Mouse (Mus musculus): ENCODE measurements around the gene Brca1. TPM values are rescaled to one million over a fixed set of nuclear protein-coding genes. Genes with fewer than 3 reads are reported as not detected.

Gene Brca1
- polyA plus RNA-seq, 1 experiment from 2014 or later, result 8.1 TPM

DNA sequence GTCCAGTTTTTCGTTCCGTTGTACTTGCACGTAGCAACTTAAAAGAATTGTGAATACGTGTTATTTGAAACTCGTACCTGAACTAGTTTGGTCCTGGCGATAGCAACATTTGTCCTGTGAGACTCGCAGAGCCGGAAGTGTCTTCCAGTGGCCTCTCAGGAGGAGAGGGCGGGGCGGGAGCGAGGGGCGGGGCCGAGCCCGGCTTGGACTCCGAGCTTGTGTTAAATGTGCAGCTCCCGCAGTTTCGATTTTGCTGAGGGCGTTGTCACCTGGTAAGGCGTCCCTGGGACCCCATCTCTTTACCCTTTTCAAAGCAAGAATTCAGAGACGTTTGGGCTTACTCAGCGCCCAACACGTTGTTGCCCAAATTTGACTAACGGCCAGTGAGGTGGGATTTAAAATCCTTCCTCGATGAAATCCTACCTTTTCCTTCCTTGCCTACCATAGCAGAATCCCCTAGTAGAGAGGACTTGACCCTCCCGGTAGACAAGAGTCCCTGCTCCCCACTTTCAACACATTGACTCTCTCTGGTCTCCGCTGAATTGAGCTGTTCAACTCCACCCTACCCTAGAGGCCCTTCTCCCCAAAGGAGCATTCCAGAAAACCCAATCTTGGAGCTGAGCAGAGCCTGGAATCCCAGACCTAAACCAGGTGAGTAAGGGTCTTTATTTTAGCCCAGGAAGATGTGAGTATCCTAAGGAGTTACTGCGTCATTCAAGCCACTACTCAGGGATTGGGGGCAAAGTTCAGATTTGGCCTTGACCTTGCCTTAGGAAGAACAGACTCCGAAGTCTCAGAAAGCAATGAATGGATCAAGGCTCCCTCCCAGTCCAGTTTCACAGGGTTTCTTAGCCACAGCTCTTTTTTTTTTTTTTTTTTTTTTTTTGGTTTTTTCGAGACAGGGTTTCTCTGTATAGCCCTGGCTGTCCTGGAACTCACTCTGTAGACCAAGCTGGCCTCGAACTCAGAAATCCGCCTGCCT lies 30.6 kb upstream of the Brca1 start, which contains the start of gene Tmem106a:
Gene Tmem106a (plus strand): TSS at position 189 of the 982 bp plus-strand sequence.
- Histone ChIP-seq H3K4me3 (ENCODE audit: low read depth, low read length) (peak within 1 kb of the TSS; percentile 25), H3K4me2 (ENCODE audit: low read length) (peak within 1 kb of the TSS; percentile 50), H3K9me3 (replicated peaks; ENCODE audit: control insufficient read depth, low read length) (no peaks in the 10 kb centered on the region), H3K27me3 (replicated peaks; ENCODE audit: control insufficient read depth, insufficient read depth, low read length) (no peaks in the 10 kb centered on the region), H3K36me3 (ENCODE audit: control insufficient read depth, insufficient read depth, low read length) (peaks cover 38% of the 10 kb centered on the region), H3K9ac (ENCODE audit: low read length) (peak within 1 kb of the TSS; percentile 45), H3K27ac (ENCODE audit: low read depth, low read length) (no peak within 1 kb of the TSS), H3K4me1 (ENCODE audit: control insufficient read depth, insufficient read depth, low read length) (no peaks in the 10 kb centered on the region)
- DNase-seq (ENCODE audit: low spot score) (peak; percentile 53), ATAC-seq (no peak)
- 19% methylated on average over 29 of the region's 31 CpGs for WGBS

DNA sequence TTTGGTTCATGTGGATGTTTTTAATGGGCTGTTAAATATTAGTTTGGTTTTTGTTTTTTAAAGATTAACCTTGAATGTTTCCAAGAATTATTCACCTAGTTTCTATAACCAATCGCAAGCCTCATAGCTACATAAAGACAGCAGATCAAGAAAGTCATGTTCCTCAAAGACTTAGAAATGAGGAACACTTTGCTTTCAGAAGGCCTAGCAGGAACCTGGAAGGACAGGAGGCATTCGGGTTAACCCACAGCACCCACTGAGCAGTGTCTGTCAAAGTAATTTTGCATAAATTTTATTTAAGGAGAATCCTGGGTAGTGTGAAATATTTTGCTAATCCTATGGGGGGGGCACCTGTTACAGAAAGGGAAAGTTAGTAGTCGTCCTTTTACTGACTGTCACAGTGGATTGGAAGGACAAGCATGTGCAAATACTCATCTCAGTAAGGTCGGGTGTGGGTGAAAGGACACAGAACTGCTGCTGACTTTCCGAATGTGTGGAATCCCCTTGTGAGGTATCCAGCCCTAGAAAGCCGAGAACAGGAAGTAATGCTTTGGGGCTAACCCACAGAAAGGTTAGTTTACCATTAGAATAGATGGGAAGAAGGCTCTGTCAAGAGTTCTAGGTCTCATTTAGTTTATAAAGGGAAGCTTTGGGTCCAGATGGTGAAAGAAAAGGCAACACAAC lies 29.5 kb upstream of the Brca1 start:
- Histone ChIP-seq H3K9me3 (replicated peaks; ENCODE audit: control insufficient read depth, low read length) (no peaks in the 10 kb centered on the region), H3K4me3 (ENCODE audit: low read depth, low read length) (no peak overlapping the region), H3K4me1 (ENCODE audit: control insufficient read depth, insufficient read depth, low read length) (no peaks in the 10 kb centered on the region), H3K27me3 (replicated peaks; ENCODE audit: control insufficient read depth, insufficient read depth, low read length) (no peaks in the 10 kb centered on the region), H3K27ac (ENCODE audit: low read depth, low read length) (no peak overlapping the region), H3K4me2 (ENCODE audit: low read length) (no peak overlapping the region), H3K36me3 (ENCODE audit: control insufficient read depth, insufficient read depth, low read length) (peaks cover 50% of the 10 kb centered on the region), H3K9ac (ENCODE audit: low read length) (no peak overlapping the region)
- WGBS, result 80% methylated on average over 6 of the region's 6 CpGs
- ATAC-seq (no peak), DNase-seq (ENCODE audit: low spot score) (no peak)

DNA sequence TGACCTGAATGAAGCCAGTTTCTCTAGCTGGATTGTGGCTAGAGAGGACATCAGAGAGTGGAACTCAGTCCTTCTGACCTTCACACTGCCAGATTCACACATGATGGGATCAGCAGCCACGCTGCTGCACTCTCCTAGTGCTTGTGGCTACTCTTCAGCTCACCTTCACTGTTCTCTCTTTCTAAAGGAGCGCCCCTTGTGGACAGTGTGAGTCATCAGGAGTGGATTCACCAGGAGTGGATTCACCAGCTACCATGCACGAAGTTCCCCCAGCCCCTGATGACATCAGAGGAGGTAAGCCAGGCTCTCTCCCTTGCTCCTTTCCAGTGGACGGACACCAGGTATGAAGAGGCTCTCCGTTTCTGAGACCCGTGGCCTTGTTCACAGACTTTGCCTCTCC lies 24.4 kb upstream of the Brca1 start:
- H3K27ac ChIP-seq (ENCODE audit: low read depth, low read length), result no peak overlapping the region
- H3K27me3 ChIP-seq (replicated peaks; ENCODE audit: control insufficient read depth, insufficient read depth, low read length), result no peaks in the 10 kb centered on the region
- no peak overlapping the region for H3K4me2 ChIP-seq (ENCODE audit: low read length)
- WGBS, result 78% methylated on average over 6 of the region's 6 CpGs
- no peaks in the 10 kb centered on the region for H3K4me1 ChIP-seq (ENCODE audit: control insufficient read depth, insufficient read depth, low read length)
- DNase-seq (ENCODE audit: low spot score) (no peak), ATAC-seq (no peak)
- H3K9me3 ChIP-seq (replicated peaks; ENCODE audit: control insufficient read depth, low read length), result no peaks in the 10 kb centered on the region
- peaks cover 97% of the 10 kb centered on the region for H3K36me3 ChIP-seq (ENCODE audit: control insufficient read depth, insufficient read depth, low read length)
- no peak overlapping the region for H3K4me3 ChIP-seq (ENCODE audit: low read depth, low read length)
- no peak overlapping the region for H3K9ac ChIP-seq (ENCODE audit: low read length)

DNA sequence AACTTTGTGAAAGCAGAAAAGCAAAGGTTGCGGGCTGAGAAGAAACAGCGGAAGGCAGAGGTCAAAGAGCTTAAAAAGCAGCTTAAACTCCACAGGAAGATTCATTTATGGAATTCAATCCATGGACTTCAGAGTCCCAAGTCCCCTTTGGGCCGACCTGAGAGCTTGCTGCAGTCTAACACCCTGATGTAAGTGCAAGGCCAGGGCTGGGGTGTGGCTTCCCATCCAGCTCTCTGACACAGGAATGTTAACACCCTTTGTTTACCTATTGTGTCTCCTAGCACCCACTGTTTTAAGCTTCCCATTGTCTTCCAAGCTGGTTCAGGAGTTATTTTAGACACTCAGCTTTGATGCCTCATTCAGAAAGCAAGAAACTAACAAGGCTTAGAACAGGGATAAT lies 16.7 kb upstream of the Brca1 start:
- Histone ChIP-seq H3K27ac (ENCODE audit: low read depth, low read length) (no peak overlapping the region), H3K4me2 (ENCODE audit: low read length) (no peak overlapping the region), H3K36me3 (ENCODE audit: control insufficient read depth, insufficient read depth, low read length) (peaks cover 88% of the 10 kb centered on the region), H3K9ac (ENCODE audit: low read length) (no peak overlapping the region), H3K4me1 (ENCODE audit: control insufficient read depth, insufficient read depth, low read length) (no peaks in the 10 kb centered on the region), H3K9me3 (replicated peaks; ENCODE audit: control insufficient read depth, low read length) (no peaks in the 10 kb centered on the region), H3K27me3 (replicated peaks; ENCODE audit: control insufficient read depth, insufficient read depth, low read length) (no peaks in the 10 kb centered on the region), H3K4me3 (ENCODE audit: low read depth, low read length) (no peak overlapping the region)
- 83% methylated on average over 3 of the region's 3 CpGs for WGBS
- ATAC-seq (no peak), DNase-seq (ENCODE audit: low spot score) (no peak)

DNA sequence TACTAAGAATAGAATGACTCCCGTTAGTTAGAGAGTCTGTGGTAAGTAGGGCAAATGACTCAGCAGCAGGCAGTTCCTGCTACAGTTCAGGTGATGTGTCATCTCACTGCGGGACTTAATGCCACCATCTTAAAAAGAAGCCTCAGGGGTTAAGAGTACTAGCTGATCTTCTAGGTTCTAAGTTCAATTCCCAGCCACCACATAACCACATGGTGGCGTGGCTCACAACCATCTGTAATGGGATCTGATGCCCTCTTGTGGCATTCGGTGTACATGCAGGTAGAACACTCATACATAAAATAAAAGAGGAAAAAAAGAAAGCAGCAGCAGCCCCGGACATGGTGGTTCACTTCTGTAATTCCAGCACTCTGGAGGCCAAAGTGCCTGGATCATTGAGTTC lies 10.6 kb upstream of the Brca1 start:
- Histone ChIP-seq H3K4me3 (ENCODE audit: low read depth, low read length) (no peak overlapping the region), H3K4me2 (ENCODE audit: low read length) (no peak overlapping the region), H3K36me3 (ENCODE audit: control insufficient read depth, insufficient read depth, low read length) (peaks cover 65% of the 10 kb centered on the region), H3K9me3 (replicated peaks; ENCODE audit: control insufficient read depth, low read length) (no peaks in the 10 kb centered on the region), H3K9ac (ENCODE audit: low read length) (no peak overlapping the region), H3K4me1 (ENCODE audit: control insufficient read depth, insufficient read depth, low read length) (no peaks in the 10 kb centered on the region), H3K27ac (ENCODE audit: low read depth, low read length) (no peak overlapping the region), H3K27me3 (replicated peaks; ENCODE audit: control insufficient read depth, insufficient read depth, low read length) (no peaks in the 10 kb centered on the region)
- DNase-seq (ENCODE audit: low spot score) (peak; percentile 70), ATAC-seq (no peak)
- 42% methylated on average over 5 of the region's 5 CpGs for WGBS

DNA sequence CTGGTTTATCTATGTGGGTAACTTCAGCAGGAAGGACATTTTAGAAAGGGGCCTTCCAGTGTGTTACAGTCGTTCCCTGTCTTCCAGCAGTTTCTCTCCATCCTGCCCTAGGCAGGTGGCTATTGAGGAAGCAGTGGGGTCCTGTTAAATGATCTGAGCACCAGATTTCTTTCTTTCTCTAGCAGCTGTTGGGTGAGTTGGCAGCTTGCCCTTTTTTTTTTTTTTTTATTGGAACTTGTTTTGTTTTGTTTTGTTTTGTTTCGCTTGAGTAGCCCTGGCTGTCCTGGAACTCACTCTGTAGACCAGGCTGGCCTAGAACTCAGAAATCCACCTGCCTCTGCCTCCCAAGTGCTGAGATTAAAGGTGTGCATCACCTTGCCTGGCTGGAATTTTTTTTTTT lies 5.2 kb upstream of the Brca1 start:
- no peak overlapping the region for H3K27ac ChIP-seq (ENCODE audit: low read depth, low read length)
- H3K9ac ChIP-seq (ENCODE audit: low read length), result no peak overlapping the region
- DNase-seq (ENCODE audit: low spot score) (peak; percentile 34), ATAC-seq (no peak)
- H3K36me3 ChIP-seq (ENCODE audit: control insufficient read depth, insufficient read depth, low read length), result peaks cover 49% of the 10 kb centered on the region
- H3K9me3 ChIP-seq (replicated peaks; ENCODE audit: control insufficient read depth, low read length), result no peaks in the 10 kb centered on the region
- no peak overlapping the region for H3K4me3 ChIP-seq (ENCODE audit: low read depth, low read length)
- H3K4me1 ChIP-seq (ENCODE audit: control insufficient read depth, insufficient read depth, low read length), result peaks cover 13% of the 10 kb centered on the region
- no peaks in the 10 kb centered on the region for H3K27me3 ChIP-seq (replicated peaks; ENCODE audit: control insufficient read depth, insufficient read depth, low read length)
- WGBS, result 60% methylated on average over 2 of the region's 2 CpGs
- H3K4me2 ChIP-seq (ENCODE audit: low read length), result no peak overlapping the region

DNA sequence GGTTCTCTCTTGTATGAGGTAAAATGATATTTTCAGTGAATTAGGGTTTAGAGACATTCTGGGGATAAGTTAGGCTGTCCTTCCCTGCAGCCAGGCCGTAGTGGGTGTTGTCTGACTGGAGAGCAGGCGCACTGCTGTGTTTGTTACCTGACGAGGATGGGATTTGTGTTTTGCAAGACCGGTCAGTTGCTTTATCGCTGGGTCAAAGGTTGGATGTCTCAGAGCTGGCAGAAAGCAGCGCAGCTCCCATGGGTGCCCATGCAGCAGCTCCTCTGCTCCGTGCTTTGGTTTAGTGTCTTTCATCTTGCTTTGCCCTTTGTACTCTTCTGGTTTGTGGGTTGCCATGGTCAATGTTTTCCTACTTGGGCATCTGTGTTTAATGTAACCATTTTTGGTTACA lies 4.8 kb upstream of the Brca1 start:
- WGBS, result 93% methylated on average over 7 of the region's 7 CpGs
- DNase-seq (ENCODE audit: low spot score) (no peak), ATAC-seq (no peak)
- Histone ChIP-seq H3K4me3 (ENCODE audit: low read depth, low read length) (no peak overlapping the region), H3K4me2 (ENCODE audit: low read length) (no peak overlapping the region), H3K9me3 (replicated peaks; ENCODE audit: control insufficient read depth, low read length) (no peaks in the 10 kb centered on the region), H3K4me1 (ENCODE audit: control insufficient read depth, insufficient read depth, low read length) (peaks cover 13% of the 10 kb centered on the region), H3K27me3 (replicated peaks; ENCODE audit: control insufficient read depth, insufficient read depth, low read length) (no peaks in the 10 kb centered on the region), H3K27ac (ENCODE audit: low read depth, low read length) (no peak overlapping the region), H3K36me3 (ENCODE audit: control insufficient read depth, insufficient read depth, low read length) (peaks cover 49% of the 10 kb centered on the region), H3K9ac (ENCODE audit: low read length) (no peak overlapping the region)

DNA sequence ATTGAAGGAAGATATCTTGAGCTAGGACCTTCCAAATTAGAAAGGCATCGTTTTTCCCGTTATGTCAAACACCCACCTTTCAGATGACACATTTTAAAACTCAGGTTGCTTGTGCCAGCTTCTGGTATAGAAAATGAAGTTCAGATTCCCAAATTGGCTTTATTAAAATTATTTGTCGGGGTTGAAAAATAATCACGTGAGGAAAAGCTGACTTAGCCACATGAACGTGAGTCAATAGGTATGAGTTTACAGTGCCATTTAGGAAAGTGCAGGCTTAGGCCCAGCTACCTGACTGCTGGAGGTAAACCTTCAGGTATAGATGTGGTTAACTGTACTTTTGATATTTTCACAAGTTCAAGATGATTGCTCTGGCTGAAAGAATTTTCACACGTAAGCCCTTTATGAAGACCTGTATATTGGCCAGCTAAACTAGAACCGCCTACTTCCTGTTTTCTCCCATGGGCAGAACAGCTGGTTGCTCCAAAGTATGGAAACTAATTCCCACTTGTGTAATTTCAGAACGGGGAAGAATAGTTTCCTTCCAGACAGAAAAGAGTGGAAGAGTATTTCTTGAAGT lies 1.7 kb upstream of the Brca1 start:
- DNase-seq (ENCODE audit: low spot score) (no peak), ATAC-seq (no peak)
- H3K9ac ChIP-seq (ENCODE audit: low read length), result peak overlapping the region; percentile 81
- peaks cover 21% of the 10 kb centered on the region for H3K4me1 ChIP-seq (ENCODE audit: control insufficient read depth, insufficient read depth, low read length)
- H3K4me3 ChIP-seq (ENCODE audit: low read depth, low read length), result peak overlapping the region; percentile 63
- H3K9me3 ChIP-seq (replicated peaks; ENCODE audit: control insufficient read depth, low read length), result no peaks in the 10 kb centered on the region
- H3K27ac ChIP-seq (ENCODE audit: low read depth, low read length), result peak overlapping the region; percentile 71
- peak overlapping the region; percentile 89 for H3K4me2 ChIP-seq (ENCODE audit: low read length)
- peaks cover 25% of the 10 kb centered on the region for H3K36me3 ChIP-seq (ENCODE audit: control insufficient read depth, insufficient read depth, low read length)
- no peaks in the 10 kb centered on the region for H3K27me3 ChIP-seq (replicated peaks; ENCODE audit: control insufficient read depth, insufficient read depth, low read length)
- 25% methylated on average over 8 of the region's 8 CpGs for WGBS

All from forebrain, embryonic 14.5 days (tissue).